Mouse (Mus musculus): ENCODE results near the gene Polg. TPM values are rescaled to one million over a fixed set of nuclear protein-coding genes. Genes with fewer than 3 reads are reported as not detected.

Gene Polg
- polyA plus RNA-seq, 1 experiment from 2014 or later, result 33.1 TPM

DNA sequence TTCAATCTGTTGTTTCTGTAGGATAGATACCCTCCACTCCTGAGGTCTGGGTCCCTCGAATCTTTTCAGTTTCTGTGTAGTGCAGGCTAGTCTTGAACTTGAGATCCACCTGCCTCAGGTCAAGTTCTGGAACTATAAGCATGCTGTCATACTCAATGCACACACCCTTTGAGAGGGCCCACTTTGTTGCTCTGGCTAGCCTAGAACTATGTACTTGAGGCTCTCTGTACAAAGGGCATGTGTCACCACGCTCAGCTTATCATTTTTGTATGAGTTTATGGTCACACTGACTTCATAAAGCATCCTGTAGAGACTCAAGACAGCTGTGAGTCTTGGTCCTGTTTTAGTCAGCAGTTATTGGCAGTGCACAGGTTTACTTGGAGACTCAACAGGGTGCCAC lies 19.1 kb downstream of the Polg start:
- no peak overlapping the region for H3K9ac ChIP-seq
- no peaks in the 10 kb centered on the region for H3K27me3 ChIP-seq (replicated peaks)
- H3K4me1 ChIP-seq, result no peaks in the 10 kb centered on the region
- peaks cover 99% of the 10 kb centered on the region for H3K36me3 ChIP-seq
- H3K4me3 ChIP-seq, result no peak overlapping the region
- H3K9me3 ChIP-seq (replicated peaks), result no peaks in the 10 kb centered on the region
- H3K4me2 ChIP-seq, result no peak overlapping the region
- 75% methylated on average over 2 of the region's 2 CpGs for WGBS (ENCODE audit: insufficient replicate concordance)
- no peak for ATAC-seq
- H3K27ac ChIP-seq, result no peak overlapping the region

DNA sequence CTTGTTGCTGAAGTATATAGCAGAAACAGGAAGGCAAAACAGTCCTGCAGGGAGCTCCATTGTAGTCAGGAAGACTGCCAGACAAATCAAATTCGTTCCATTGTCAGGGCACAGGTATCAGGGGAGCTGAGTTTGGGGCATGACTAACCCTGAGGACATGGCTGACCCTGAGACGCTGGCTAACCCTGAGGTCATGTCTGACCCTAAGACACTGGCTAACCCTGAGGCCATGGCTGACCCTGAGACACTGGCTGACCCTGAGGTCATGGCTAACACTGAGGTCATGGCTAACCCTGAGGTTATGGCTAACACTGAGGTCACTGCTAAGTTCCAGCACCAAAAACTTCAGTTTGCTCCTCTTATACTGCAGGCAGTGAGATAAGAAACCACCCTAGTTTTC lies 26.1 kb downstream of the Polg start:
- Histone ChIP-seq H3K9me3 (replicated peaks) (no peaks in the 10 kb centered on the region), H3K27me3 (replicated peaks) (no peaks in the 10 kb centered on the region), H3K27ac (no peak overlapping the region), H3K36me3 (peaks cover 86% of the 10 kb centered on the region), H3K4me2 (no peak overlapping the region), H3K4me3 (no peak overlapping the region), H3K9ac (no peak overlapping the region), H3K4me1 (no peaks in the 10 kb centered on the region)
- 75% methylated on average over 2 of the region's 2 CpGs for WGBS (ENCODE audit: insufficient replicate concordance)
- ATAC-seq, result no peak

DNA sequence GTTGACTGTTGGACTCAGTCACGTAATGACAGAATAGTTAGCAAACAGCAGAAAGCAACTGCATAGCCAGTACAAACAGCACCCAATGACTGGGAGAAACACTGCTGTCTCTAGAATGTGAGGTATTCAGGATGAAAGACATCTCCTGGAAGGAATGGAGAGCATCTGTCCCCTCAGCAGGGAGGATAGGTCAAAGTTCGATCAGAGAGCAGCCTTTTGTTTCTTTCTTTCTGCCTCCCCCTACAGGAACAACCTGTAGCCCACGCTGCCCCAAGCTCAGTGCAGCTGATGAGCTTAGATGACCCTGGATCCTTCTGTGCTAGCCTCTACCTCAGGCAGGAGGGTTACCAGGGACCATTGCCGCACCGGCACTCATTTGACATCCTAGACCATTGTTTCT lies 37.9 kb downstream of the Polg start:
- Histone ChIP-seq H3K36me3 (peaks cover 62% of the 10 kb centered on the region), H3K9me3 (replicated peaks) (no peaks in the 10 kb centered on the region), H3K4me2 (no peak overlapping the region), H3K4me1 (no peaks in the 10 kb centered on the region), H3K4me3 (no peak overlapping the region), H3K27ac (no peak overlapping the region), H3K9ac (no peak overlapping the region), H3K27me3 (replicated peaks) (no peaks in the 10 kb centered on the region)
- ATAC-seq, result no peak
- WGBS (ENCODE audit: insufficient replicate concordance), result 73% methylated on average over 5 of the region's 5 CpGs

DNA sequence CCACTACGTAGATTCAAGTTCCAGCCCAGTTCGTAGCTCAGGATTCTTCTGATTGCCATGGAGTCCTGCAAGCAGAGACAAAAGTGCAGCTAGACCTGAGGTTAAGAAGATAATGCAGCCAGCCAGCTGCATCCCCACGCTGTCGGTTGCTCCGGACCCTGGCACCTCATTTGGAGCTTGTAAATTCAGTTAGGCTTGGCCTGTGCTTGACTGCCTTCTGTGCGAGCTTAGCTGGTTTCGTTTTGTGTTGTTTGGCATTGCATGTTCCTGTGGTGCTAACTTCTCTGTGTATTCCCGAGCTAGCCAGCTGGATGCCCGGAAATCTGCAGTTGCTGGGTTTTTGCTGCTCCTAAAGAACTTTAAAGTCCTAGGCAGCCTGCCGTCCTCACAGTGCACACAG lies 40.4 kb downstream of the Polg start:
- Histone ChIP-seq H3K27ac (no peak overlapping the region), H3K36me3 (peaks cover 55% of the 10 kb centered on the region), H3K9ac (no peak overlapping the region), H3K4me1 (no peaks in the 10 kb centered on the region), H3K27me3 (replicated peaks) (no peaks in the 10 kb centered on the region), H3K4me2 (no peak overlapping the region), H3K9me3 (replicated peaks) (no peaks in the 10 kb centered on the region), H3K4me3 (no peak overlapping the region)
- 85% methylated on average over 10 of the region's 10 CpGs for WGBS (ENCODE audit: insufficient replicate concordance)
- no peak for ATAC-seq

DNA sequence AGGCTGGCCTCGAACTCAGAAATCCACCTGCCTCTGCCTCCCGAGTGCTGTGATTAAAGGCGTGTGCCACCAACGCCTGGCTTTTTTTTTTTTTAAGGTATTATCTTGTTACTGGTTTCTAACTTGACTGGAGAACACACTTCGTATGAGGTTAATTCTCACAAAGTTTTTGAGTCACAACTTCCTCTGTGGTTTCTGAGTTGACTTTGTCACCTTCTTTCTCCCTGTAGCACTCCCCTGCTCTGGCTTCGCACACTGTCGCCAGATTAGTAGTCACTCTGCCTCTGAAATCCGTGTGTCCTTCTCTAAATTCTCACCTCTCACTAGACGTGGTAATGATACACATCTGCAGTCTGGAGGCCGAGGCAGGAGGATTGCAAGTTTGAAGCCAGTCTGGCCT lies 43.3 kb downstream of the Polg start:
- no peaks in the 10 kb centered on the region for H3K27me3 ChIP-seq (replicated peaks)
- no peaks in the 10 kb centered on the region for H3K4me1 ChIP-seq
- 68% methylated on average over 10 of the region's 10 CpGs for WGBS (ENCODE audit: insufficient replicate concordance)
- no peak overlapping the region for H3K4me3 ChIP-seq
- no peak overlapping the region for H3K27ac ChIP-seq
- ATAC-seq, result no peak
- no peaks in the 10 kb centered on the region for H3K9me3 ChIP-seq (replicated peaks)
- H3K4me2 ChIP-seq, result no peak overlapping the region
- H3K36me3 ChIP-seq, result peaks cover 69% of the 10 kb centered on the region
- no peak overlapping the region for H3K9ac ChIP-seq

DNA sequence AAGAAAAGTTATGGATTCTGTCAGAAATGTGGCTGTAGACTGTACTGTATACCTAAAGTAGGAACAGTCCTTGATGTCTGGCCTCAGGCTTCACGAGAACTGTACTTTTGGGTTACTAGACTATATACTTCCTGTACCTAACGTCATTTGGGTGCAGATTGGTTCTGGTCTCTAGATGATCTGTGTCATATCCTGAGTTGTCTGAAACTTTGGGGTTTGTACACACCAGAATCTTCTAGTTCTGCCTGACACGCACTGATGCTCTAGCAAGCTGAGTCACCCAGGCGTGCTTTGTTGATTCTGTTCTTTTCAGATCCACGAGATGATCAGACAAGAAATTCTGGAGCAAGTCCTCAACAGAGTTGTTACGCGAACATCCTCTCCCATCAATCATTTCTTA lies 46.2 kb downstream of the Polg start:
- Histone ChIP-seq H3K4me1 (no peaks in the 10 kb centered on the region), H3K4me3 (no peak overlapping the region), H3K4me2 (no peak overlapping the region), H3K9ac (no peak overlapping the region), H3K9me3 (replicated peaks) (no peaks in the 10 kb centered on the region), H3K27me3 (replicated peaks) (no peaks in the 10 kb centered on the region), H3K27ac (no peak overlapping the region), H3K36me3 (peaks cover 66% of the 10 kb centered on the region)
- ATAC-seq, result no peak
- 78% methylated on average over 7 of the region's 7 CpGs for WGBS (ENCODE audit: insufficient replicate concordance)

DNA sequence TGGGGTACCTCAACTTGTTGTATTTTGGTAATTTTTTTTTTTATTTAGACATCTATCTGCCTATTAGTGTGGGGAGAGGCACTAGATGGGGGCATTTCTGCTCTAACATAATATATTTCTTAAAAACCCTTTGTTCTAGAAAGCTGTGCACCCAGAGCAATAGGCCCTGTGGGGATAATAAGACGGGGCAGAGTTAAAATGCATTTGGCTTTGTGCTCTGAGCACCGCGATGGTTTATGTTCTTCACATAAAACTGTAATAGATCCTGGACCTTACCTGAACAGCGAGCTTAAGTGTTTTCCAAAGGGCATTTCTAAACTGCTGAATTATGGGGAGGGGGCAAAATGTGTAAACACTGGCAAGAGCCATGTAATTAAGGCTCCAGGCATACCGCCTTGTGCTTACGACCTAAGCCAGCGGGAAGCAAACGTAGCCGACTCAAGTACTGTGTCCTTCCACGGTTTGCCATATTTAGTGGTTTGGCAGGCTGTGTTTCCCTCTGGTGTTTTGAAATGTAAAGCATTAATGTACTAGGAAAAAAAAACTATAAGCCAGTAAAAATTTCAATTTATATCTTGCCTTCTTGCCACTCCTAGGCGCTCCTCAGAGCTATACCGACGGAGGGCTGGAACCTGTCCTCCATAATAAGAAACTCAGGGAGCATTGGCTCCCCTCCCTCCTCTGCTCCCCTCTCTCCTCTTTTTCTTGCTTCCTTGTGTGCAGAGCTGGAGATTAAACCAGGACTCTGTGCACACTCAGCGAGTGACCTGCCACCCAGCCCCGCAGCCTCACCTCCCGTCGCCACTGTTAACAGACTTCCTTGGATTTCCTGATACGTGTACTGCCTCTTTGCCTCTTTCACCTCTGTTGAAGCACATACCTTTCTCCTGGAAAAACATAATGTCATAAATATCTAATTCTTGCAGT lies 51.5 kb downstream of the Polg start:
- peaks cover 64% of the 10 kb centered on the region for H3K36me3 ChIP-seq
- H3K4me2 ChIP-seq, result no peak overlapping the region
- no peak overlapping the region for H3K27ac ChIP-seq
- 89% methylated on average over 18 of the region's 18 CpGs for WGBS (ENCODE audit: insufficient replicate concordance)
- H3K27me3 ChIP-seq (replicated peaks), result no peaks in the 10 kb centered on the region
- H3K4me3 ChIP-seq, result no peak overlapping the region
- no peak overlapping the region for H3K9ac ChIP-seq
- no peaks in the 10 kb centered on the region for H3K9me3 ChIP-seq (replicated peaks)
- no peak for ATAC-seq
- H3K4me1 ChIP-seq, result no peaks in the 10 kb centered on the region

DNA sequence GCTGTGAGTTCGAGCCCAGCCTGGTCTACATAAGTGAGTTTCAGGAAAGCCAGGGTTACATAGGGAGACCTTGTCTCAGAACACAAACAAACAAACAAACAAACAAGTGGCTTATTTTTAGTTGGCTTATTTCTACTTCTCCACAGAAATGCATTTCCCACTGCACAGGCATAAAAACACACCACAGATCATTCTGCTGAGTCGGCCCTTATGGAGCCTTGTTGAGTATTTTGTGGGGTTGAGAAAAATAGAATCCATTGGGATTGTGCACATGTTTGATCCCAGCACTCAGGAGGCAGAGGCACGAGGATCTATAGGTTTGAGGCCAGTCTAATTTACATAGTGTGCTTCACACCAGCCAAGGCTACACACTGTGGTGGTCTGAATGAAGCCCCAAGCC lies 65.9 kb downstream of the Polg start:
- ATAC-seq, result no peak
- peaks cover 59% of the 10 kb centered on the region for H3K36me3 ChIP-seq
- H3K4me2 ChIP-seq, result no peak overlapping the region
- H3K9me3 ChIP-seq (replicated peaks), result no peaks in the 10 kb centered on the region
- peaks cover 4% of the 10 kb centered on the region; the same call in 1 of the 2 replicates for H3K4me1 ChIP-seq
- H3K9ac ChIP-seq, result no peak overlapping the region
- H3K27ac ChIP-seq, result no peak overlapping the region
- whole genome bisulfite sequencing (ENCODE audit: insufficient replicate concordance), result 71% methylated on average over 3 of the region's 3 CpGs
- H3K4me3 ChIP-seq, result no peak overlapping the region
- H3K27me3 ChIP-seq (replicated peaks), result no peaks in the 10 kb centered on the region

DNA sequence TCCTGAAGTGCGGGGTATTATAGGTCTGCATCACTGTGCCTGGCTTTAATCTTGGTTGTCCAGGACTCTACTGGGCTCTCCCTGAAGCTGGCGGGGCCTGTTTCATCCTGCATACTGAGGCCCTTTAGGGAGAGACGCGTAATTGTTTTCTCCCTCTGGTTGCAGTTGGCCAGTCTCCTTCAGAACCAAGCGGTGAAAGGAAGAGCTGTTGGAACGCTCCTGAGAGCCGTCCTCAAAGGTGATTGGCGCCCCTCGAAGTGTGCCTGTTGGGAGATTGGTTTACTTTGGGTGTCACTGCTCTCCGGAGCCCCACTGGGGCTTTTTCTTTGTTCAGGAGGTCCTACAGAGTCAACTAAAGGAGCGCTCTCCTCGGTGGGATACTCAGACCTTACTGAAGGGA lies 67.2 kb downstream of the Polg start:
- whole genome bisulfite sequencing (ENCODE audit: insufficient replicate concordance), result 77% methylated on average over 12 of the region's 12 CpGs
- H3K4me1 ChIP-seq, result peaks cover 6% of the 10 kb centered on the region
- ATAC-seq, result no peak
- H3K27me3 ChIP-seq (replicated peaks), result no peaks in the 10 kb centered on the region
- no peak overlapping the region for H3K9ac ChIP-seq
- no peak overlapping the region for H3K4me2 ChIP-seq
- H3K4me3 ChIP-seq, result no peak overlapping the region
- no peaks in the 10 kb centered on the region for H3K9me3 ChIP-seq (replicated peaks)
- no peak overlapping the region for H3K27ac ChIP-seq
- peaks cover 55% of the 10 kb centered on the region for H3K36me3 ChIP-seq

DNA sequence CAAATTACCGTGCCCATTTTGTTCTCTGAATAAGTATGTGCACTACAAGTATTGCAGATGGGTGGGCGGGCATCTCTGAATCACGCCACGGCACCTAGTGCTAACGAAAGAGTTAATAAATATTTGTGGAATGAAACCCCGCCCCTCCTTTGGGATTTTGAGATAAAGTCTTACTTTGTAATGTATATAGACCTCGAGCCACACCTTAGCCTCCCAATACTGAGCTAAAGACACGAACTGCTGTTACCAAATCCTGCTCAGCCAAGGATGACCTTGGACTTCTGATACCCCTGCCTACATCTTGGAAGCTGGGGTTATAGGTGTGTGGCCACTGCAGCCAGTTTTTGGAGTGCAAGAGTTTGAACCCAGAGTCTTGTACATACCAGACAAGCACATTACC lies 67.7 kb downstream of the Polg start:
- Histone ChIP-seq H3K4me2 (no peak overlapping the region), H3K27ac (no peak overlapping the region), H3K36me3 (peaks cover 52% of the 10 kb centered on the region), H3K9ac (no peak overlapping the region), H3K4me3 (no peak overlapping the region), H3K9me3 (replicated peaks) (no peaks in the 10 kb centered on the region), H3K27me3 (replicated peaks) (no peaks in the 10 kb centered on the region), H3K4me1 (peaks cover 11% of the 10 kb centered on the region)
- no peak for ATAC-seq
- WGBS (ENCODE audit: insufficient replicate concordance), result 67% methylated on average over 8 of the region's 8 CpGs

DNA sequence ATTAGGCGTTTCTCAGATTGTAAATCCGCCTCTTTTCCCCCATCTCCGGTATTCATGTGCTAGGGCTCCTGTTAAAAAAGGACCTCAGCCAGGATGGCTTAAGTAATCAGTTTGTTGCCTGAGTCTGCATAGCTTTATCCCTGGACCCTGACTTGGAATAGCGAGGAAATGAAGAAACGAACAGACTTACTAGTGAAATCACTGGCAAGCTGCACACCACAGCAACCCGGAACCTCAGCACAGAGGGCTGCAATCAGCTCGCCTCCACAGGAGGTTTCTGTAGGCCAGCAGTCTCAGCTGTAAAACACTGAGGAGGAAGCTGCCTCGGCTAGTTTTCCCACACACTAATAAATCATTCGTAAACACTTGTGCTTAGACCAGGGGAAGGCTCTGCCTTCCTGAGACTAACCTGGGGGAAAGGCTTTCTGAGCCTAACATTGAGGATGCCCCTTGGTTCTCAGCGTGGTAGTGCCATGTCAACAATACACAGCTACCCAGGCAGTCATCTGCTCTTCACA lies 68.7 kb downstream of the Polg start:
- Histone ChIP-seq H3K27me3 (replicated peaks) (no peaks in the 10 kb centered on the region), H3K36me3 (peaks cover 44% of the 10 kb centered on the region), H3K4me3 (no peak overlapping the region), H3K9me3 (replicated peaks) (no peaks in the 10 kb centered on the region), H3K9ac (no peak overlapping the region), H3K27ac (no peak overlapping the region), H3K4me1 (peaks cover 19% of the 10 kb centered on the region), H3K4me2 (no peak overlapping the region)
- no peak for ATAC-seq
- WGBS (ENCODE audit: insufficient replicate concordance), result 80% methylated on average over 10 of the region's 10 CpGs

Measured in liver, embryonic 12.5 days (tissue).